Mouse (Mus musculus) right cerebral cortex, postnatal 25 days (tissue): ENCODE data around the gene Atxn10.

Experiments used
- DNase-seq: peaks from one replicate; pipeline ENCODE4 v3.0.0; 2022

Atxn10 gene

DNA sequence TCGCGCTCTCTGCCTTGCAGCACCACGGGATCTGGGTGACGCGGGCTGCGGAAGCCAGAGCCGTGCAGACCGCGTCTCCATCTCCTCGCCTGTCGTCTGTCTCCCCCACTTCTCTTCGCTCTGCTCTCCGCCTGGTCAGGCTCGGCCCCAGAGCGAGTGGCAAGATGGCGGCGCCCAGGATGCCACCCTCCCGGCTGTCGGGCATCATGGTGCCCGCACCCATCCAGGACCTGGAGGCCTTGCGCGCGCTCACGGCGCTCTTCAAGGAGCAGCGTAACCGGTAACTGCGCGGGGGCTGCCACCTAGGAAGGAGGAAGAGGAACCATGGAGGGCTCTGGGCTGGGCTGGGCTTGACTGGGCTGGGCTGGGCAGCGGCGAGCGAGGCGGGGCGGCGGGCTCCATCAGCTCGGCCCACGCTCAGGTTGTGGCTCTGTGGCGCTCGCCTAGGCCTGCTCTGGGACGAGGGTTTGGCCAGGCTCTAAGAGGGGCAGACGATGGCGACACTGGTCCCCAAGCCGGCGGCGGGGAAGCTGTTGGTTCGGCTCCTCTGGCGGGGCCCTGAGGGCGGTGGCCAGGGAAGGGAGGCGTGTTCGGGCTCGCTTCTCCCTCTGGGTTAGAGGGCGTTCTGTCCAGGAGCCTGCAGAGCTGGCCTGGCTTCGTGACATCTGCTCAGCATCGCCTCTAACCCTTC lies 401 bp downstream of the Atxn10 start:
- peak; percentile 82 for DNase-seq

DNA sequence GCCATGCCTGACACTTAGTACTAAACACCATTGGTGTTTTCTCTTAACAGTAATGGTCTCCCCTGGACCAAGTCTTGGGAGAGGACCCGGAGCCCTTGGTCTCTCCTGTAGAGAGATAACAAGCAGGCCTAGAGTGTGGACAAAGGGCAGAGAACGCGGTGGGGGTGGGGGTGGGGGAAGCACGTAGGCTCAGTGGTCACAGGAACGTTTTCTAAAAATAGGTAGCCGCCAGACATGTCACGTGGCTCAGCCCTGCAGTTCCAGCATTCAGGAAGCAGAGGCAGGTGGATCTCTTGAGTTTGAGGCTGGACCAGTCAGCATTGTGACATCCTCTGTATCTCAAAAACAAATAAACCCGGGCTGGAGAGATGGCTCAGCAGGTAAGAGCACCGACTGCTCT lies 1.2 kb downstream of the Atxn10 start:
- DNase-seq, result no peak

DNA sequence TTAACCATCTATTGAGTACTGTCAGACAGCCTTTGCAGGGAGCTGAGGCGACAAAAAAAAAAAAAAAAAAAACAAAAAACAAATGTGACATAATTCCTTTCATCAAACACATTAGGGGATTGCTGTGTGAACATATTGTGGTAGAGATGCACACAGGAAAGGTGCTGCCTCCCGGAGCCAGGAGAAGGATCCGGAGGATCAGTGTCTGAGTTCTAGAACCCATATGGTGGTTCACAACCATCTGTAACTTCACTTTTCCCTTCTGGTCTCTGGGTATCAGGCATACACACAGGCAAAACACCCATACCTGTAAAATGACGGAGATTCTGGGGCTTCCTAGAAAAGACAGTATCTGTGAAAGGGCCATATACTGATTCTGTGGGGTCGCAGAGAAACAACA lies 1.9 kb downstream of the Atxn10 start:
- no peak for DNase-seq

DNA sequence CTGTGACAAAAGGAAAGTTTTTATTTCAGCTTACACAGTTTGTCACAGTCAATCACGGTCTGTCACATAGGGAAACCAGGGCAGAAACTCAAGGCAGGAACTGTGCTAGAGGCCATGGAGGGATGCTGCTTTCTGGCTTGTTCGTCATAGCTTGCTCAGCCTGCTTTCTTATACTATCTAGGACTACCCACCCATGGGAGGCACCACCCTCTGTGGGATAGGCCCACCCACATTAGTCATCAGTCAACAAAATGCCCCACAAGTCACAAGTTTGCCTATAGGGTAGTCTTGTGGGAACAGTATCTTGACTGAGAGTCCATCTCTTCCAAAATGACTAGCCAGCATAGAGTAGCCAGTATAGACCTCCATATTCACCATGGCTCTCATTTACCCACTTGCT lies 6.2 kb downstream of the Atxn10 start:
- no peak for DNase-seq

DNA sequence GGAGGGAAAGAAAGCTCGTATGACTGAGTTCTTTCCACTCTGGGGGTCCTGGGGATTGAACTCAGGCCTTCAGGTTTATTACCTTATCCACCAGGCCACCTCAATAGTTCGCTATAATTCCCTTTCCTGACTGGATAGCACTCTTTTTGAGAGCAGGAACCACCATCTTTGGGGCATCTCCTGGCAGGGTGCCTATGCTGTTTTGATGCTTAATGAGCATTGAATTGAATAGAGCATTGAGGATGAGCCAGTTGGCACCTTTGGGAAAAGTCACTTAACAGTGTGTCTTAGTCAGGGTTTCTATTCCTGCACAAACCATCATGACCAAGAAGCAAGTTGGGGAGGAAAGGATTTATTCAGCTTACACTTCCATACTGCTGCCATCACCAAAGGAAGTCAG lies 8.6 kb downstream of the Atxn10 start:
- no peak for DNase-seq

DNA sequence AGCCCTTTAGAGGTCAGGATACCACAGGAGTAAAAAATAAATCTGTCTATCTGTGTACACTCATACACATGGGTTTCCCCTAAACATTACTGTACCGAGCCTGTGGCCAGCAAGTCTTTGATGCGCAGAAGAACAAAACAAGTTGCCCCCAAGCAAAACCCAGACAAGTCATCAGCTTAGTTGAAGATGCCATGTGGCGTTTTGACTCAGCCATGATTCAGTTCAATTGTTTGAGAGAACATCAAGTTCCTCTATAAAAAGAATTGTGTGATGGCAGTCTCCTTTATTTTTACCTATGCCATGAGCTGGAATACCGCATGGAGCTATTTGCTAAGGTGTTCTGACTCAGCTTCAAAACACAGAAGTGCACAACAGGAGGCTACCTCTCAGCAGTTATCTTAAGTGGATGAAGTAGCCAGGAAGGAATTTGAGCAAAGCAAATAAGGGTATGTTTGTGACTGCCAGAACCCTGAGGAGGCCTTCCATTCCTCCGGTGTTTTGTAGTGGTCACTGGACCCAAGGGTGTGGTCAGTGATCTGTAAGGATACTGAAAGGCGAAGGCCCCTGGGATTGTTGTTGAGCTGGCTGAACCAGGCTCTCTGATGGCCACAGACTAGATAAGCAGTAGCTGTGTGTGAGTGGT lies 11.1 kb downstream of the Atxn10 start:
- no peak for DNase-seq

DNA sequence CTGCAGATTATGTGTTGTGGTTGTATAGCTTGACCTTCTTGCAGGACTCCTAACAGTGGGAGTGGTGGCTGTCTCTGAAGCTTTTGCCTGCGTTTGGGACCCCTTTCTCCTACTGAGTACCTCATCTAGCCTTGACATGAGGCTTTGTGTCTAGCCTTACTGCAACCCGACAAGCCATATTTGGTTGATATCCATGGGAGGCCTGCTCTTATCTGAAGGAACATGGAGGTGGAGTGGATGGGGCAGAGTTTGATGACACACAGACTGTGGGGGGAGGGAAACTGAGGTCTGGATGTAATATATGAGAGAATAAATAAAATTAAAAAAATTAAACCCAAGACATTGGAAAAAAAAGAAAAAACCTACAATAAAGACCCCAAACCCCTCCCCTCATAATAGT lies 14.1 kb downstream of the Atxn10 start:
- DNase-seq, result no peak

DNA sequence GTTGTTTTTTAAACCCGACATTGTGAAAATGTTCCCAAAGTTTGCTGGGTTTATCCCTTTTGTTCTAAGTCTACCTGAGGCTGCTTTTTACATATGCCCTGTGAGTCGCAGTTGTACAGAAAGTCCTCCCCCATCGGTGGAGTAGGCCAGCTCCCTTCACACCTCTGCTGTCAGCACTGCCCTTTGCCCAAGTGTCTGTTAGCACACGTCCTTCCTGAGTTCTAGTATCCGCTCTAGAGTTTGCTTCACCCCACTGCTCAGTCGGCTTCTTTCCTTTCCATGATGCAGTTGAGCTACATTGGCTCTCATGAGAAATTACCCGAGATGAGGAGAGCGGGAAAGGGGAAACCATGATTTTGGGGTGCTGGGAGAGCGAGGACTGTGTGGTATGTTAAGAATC lies 18.0 kb downstream of the Atxn10 start:
- no peak for DNase-seq

DNA sequence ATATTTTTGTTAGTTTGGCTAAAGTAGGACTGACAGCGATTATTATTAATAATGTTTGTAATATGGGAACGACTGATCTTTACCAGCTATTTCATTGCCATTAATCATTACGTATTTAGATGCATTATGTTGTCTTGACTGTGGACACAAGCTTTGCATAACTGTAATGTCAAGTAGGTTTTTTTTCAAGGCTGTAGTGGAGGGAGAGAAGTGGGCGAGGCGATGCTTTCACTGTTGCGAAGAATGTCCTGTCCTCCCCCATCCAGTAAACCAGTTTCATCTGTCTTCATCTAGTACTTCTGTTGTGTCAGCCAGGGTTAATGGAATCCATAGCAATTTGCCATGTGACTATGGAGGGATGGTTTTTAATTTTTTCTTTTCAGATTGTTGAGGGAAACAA lies 20.1 kb downstream of the Atxn10 start:
- no peak for DNase-seq

DNA sequence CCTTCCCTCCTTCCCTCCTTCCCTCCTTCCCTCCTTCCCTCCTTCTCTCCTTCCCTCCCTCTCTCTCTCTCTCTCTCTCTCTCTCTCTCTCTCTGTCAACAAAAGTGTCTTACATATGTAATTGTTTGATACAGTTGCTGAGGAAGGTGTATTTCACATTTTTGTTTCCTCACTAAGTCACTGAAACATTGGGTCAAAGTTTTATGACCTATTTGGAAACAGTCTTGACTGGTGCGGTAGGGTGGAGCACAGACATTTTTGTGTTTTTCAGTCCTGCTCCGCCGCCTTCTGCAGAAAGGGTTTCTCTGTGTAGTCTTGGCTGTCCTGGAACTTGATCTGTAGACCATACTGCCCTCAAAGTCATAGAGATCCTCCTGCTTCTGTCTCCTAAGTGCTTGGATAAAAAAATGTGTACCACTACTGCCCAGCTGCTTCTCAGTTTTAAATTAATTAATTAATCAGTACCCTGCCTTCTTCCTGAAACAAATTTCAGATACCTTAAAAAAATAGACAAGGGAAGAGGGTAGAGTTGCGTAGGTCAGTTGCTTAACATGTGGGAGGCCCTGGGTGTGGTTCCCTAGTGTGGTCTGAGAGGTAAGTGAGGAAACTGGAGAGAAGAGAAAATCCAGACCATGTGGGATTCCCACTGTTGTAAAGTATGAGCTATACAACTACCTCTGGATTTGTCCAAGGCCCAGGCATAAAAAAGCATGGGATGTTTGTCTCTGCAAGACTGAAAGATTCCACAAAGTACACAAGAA lies 21.6 kb downstream of the Atxn10 start:
- DNase-seq, result no peak

DNA sequence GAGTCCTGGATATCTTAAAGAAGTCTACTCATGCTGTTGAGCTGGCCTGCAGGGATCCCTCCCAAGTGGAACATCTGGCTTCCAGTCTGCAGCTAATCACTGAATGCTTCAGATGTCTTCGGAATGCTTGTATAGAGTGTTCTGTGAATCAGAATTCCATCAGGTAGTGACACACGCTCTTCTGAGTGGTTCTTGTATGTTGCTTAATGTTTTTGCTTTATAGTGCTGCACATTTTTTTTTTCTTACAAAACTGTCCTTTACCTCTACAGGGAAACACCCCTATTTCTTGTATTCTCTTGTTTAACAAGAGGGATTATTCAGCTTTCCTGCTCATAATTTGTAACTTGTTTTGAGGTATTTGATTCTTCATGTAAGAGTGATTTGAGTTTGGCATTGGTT lies 23.4 kb downstream of the Atxn10 start:
- no peak for DNase-seq

DNA sequence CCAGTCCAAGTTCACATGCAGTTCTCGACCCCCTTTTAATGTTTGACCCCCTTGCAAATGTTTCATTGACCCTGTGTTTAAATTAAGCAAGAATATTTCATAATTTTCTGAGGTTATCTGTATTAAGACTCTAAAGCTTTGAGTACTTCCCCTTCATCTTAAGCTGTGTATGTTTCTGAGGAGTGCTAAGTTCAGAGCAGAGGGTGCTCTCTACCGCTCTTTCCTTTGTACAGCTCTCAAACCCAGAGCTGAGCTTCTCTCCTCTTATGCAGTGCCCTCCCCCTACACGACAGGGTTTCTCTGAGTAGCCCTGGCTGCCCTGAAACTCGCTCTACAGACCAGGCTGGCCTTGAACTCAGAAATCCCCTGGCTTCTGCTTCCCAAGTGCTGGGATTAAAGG lies 23.9 kb downstream of the Atxn10 start:
- no peak for DNase-seq

DNA sequence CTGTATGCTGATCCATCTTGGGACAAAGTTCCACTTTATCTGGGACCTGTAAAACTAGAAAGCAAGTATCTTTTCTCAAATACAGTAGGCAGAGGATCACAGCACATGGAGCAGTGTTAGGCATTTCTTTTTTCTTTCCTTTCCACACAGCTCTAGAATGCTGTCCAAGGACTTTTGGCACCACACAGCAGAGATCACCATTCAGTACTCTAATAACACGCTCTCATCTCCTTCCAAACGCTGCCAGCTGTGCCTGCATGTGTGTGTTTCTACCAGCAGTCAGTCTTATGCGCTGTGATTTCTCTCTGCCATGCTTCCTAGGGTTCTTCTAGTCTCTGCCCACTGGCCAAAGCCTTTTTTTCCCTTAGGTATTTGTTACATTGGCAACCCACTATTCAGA lies 28.3 kb downstream of the Atxn10 start:
- DNase-seq, result no peak

DNA sequence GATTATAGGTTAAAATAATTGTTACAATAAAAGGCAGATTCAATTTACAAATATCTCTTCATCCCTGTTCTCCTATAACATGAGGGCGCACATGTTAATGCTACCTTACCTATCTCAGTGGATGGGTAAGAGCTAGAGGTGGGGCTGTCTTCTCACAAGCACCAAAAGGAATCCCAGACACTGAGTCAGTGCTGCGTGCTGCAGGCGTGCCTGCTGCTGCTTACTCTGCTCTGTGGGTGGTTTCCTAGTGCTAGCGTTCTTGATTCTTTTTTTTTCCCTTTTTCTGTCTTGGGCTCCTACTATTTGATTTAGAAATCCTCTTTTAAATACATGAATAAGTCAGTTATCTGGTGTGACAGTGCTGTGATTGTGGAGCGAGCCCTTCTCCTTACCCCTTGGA lies 30.9 kb downstream of the Atxn10 start:
- peak; percentile 47 for DNase-seq

DNA sequence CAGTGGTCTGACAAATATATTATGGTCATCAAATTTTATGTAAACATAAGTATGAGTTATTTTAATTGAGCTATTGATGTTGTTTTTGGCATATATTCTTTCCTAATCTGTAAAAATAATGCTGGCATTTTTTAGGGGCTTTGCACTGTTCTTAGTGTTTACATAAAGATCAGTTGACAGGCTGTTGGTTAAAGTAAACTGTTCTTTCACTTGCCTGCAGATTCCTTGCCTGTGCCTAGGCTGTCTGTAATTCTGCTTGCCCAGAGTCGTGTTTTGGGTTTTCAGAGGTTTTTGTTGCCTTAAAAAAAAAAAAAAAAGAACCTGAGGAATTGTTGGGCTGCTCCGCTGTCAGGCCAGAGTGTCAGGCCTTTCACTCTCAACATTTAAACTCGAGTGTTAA lies 33.7 kb downstream of the Atxn10 start:
- DNase-seq, result no peak

DNA sequence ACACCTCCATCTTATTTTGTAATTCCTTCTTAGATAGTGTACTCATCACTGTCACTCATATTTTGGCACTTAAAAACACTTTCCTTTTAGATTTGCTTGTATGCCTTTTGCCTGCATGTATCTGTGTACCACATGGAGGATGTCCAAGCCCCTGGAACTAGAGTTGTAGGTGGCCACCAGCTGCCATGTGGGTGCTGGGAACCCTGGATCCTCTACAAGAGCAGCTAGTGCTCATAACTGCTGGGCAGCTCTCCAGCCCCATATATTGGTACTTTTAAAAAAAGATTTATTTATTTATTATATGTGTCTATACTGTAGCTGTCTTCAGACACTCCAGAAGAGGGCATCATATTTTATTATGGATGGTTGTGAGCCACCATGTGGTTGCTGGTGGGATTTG lies 37.1 kb downstream of the Atxn10 start:
- DNase-seq, result peak; percentile 48

DNA sequence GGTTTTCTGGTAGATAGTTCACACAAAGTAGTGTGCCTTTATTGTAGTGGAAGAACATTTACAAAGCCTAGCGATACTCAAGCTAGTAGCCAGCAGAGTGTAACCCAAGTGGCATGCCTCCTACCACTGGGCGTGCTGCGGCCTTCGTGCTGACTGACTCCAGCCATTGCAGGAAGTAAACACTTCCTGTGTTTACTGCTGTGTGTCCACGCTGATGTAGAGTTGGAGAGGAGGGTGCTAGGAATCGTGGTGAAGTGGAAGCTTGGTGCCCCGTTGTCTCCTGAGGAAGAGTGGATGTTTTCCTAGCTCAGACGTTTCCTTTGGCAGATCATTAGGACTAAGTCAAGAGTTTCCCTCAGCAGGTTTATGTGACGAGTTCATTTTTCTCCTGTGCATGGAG lies 47.4 kb downstream of the Atxn10 start:
- DNase-seq, result no peak

DNA sequence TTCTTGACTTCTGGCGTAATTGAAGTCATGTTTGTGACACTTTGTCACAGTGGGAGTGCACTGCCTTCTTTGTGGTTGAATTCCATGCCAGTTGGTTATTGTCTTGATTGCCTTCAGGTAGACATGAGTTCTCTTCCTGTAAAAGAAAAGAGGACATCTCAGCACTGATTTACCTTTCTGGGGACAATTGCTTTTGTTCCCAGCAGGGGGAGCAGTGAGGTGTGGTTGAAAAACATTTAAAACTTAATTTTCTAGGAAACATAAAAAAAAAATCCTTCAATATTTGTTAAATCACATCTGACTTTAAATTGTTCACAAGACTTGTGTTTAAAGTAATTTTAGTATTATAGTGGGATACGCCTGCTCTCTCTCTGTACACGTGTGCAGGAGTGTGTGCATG lies 52.7 kb downstream of the Atxn10 start:
- DNase-seq, result no peak

DNA sequence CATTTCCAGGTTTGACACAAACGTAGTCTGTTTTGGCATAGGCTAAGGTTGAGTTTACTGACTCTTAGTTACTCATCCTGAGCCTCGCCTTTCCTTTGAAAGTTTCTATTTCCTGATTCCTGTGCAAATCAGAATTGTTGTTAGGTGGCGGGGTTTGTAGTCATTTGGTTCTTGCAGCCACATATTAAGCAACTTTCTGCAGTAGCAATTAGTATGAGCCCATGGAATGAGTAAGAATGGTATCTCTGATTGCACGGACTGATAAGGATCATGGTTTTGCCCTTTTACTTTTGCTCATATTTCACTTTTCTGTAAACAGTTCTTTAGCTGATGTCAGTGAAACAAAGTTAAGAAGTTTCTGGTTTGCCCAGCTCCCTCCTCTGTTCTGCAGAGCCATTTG lies 53.9 kb downstream of the Atxn10 start:
- no peak for DNase-seq

DNA sequence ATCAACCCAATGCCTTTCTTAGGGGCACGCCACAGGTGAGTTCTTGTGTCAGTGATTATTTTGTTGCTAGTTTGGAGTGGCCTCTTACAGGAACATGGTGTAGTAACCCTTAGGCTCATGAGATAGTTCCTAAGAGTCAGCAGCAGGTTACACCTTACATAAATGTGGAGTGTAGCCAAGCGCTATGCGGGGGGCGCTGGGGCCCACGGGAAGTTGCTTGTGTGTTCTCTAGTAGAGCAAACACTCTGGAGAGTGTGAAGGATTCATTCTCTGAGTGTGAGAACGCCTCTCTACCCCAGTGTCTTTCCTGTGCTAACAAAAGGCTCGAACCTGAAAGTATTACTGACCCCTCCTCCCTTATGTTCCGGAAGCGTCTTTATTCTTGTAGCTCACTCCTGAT lies 59.3 kb downstream of the Atxn10 start:
- no peak for DNase-seq

DNA sequence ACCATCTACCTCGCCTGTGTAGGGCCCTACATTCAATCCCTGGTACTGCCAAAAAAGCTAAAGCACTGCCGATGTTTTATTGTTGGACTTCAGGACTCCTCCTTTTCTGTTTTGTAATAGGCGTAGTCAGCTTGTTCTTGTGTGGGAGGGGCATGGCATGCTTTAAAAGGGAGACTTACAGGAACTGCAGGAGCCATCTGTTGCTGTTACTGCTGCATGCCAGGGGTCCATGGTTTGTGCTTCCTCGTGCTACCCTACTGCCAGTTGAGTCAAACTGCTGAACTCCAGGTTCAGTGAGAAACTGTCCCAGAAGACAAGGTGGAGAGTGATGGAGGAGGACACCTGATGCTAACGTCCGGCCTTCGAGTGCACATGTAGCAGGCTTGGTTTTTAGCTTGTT lies 65.9 kb downstream of the Atxn10 start:
- DNase-seq, result peak; percentile 32

DNA sequence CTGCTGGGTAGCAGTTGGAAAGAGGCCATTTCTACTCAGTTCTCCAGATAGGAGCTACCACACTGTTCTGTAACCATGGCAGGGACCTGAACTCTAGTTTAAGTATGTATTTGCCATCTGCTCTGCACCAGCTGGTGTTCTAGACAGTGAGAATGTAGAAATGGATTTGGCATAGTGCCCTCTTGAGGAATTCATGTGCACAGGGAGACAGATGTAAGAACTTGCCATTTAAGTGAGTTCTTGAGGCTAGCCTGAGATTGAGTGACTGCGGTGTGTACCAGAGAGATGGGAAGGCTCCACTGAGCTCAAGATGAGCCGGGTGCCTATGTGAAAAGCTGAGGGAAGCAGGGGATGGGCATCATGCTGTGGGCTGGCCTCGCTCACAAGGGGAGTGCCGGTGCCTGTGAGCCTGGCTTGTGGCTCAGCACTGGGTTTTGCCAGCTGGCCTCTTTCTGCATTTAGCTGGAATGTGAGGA lies 67.2 kb downstream of the Atxn10 start:
- DNase-seq, result peak; percentile 76

DNA sequence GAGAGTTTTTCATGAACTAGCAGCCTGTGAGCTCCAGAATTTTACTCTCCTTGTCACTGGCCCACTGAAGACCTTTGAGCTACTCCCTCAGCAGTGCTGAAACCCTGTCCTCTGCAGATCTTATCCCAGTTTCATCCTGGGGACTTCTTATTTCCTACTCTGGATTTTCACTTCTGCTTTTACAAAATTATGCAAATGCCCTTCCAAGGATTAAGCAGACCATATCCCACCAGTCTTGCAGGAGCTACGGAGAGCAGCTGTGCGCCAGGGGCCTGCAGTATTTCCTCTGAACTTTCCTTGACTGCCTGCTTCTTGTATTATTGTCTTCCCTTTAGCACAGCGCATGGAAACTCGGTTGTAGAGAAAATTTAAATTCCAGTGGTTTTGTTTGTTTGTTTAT lies 68.7 kb downstream of the Atxn10 start:
- DNase-seq, result no peak

DNA sequence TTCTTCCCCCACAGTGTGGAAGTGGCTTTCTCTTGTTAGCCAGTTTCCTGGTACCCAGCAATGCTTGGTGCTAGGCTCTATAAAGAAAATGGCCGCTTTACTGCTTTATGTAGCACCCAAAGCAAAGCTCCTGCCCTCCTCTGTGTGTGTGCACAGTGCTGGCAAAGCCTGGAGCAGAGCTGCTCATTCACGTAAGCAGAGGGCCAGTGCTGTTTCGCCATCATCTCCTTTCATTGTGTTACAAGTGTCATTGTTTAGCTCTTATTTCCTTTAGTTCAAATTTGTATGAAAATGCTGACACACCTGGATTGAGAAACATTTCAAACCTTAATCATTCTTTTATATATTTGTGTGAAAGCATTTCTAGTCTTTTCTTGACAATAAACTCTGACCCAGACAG lies 69.5 kb downstream of the Atxn10 start:
- DNase-seq, result no peak
